In the genomic region with DNA sequence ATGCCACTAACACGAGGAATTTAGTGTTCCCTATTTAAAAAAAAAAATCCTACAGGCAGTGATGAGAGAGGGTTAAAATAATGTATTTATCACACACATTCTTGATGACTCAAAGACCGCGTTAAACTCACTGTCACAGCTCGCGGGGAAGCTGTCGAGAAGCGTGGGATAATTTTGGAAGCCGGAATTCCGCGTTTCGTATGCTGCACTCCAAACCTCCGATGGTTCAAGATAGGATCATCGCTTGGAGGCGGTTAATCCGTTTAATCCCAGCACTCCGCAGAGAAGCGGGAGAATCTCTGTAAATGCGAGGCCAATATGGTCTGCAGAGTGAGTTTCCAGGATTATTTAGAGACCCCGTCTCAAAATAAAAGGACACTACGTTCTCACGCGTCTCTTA, we compare ENCODE assay signal across 7 mouse cellular contexts. TPM values are rescaled to one million over a fixed set of nuclear protein-coding genes. Genes with fewer than 3 reads are reported as not detected.
A peak's percentile ranks its signal among the peaks of the same experiment; 100 is the strongest.
DNase-seq lines count a peak whose midpoint lies in the region; ATAC-seq lines count a peak whose summit lies in the region.

No protein-coding gene starts in this region.

- H3K27ac ChIP-seq in heart, embryonic 14.5 days (replicated peaks in 1 of 2; ENCODE audit: control insufficient read depth in 1 of 2, insufficient read depth in 1 of 2, low read depth in 2 of 2, low read length in 2 of 2) = peak overlapping the region; percentile 67 to 89
- H3K27ac ChIP-seq in midbrain, embryonic 16.5 days (ENCODE audit: low read length) = peak overlapping the region; percentile 92

- H3K27me3 ChIP-seq in heart, embryonic 14.5 days (ENCODE audit: control insufficient read depth, insufficient read depth, low read length) = no peaks in the 10 kb centered on the region
- no peaks in the 10 kb centered on the region; the same call in 1 of the 2 replicates for H3K27me3 ChIP-seq in midbrain, embryonic 16.5 days (ENCODE audit: control insufficient read depth, insufficient read depth, low read depth, low read length)

- under 1% methylated on average over 22 of the region's 22 CpGs for WGBS in heart, embryonic 14.5 days
- WGBS in midbrain, embryonic 16.5 days = 0% methylated on average over 22 of the region's 22 CpGs

- no peaks in the 10 kb centered on the region for H3K9me3 ChIP-seq in heart, embryonic 14.5 days (ENCODE audit: control insufficient read depth, low read length)
- no peaks in the 10 kb centered on the region for H3K9me3 ChIP-seq in midbrain, embryonic 16.5 days (replicated peaks; ENCODE audit: control insufficient read depth, low read length, poor library complexity, severe bottlenecking)

- H3K4me2 ChIP-seq in heart, embryonic 14.5 days (ENCODE audit: low read length) = peak overlapping the region; percentile 94
- peak overlapping the region; percentile 66 for H3K4me2 ChIP-seq in midbrain, embryonic 16.5 days (ENCODE audit: low read length)

- peak; percentile 20 for ATAC-seq in common myeloid progenitor, adult 5-6 weeks (replicated peaks; ENCODE audit: low read depth, poor library complexity, severe bottlenecking)
- 0 out of 2 replicates have a peak, but pooled peaks have one; percentile 5 for ATAC-seq in heart, embryonic 14.5 days (ENCODE audit: insufficient number of reproducible peaks, insufficient read depth, low FRiP score, low read depth)
- ATAC-seq in midbrain, embryonic 16.5 days = peak; percentile 33; the same call in 1 of the 2 replicates

- peaks cover 22% of the 10 kb centered on the region for H3K36me3 ChIP-seq in heart, embryonic 14.5 days (ENCODE audit: control insufficient read depth, insufficient read depth, low read length)
- H3K36me3 ChIP-seq in midbrain, embryonic 16.5 days (ENCODE audit: control insufficient read depth, insufficient read depth, low read length) = peaks cover 8% of the 10 kb centered on the region; the same call in 1 of the 2 replicates

- intact Hi-C loops in left cerebral cortex, postnatal 25 days (cut with DNase I) = loop anchor here (5.0 kb wide), 1 partner anchor 797 kb away; the partner anchor contains the start of gene Cep83

- H3K4me3 ChIP-seq in heart, embryonic 14.5 days (ENCODE audit: control insufficient read depth in 1 of 2, insufficient read depth in 1 of 2, low read depth in 1 of 2, low read length in 2 of 2) = peak overlapping the region; percentile 74 to 83
- H3K4me3 ChIP-seq in midbrain, embryonic 16.5 days (ENCODE audit: low read depth, low read length) = peak overlapping the region; percentile 98

- peaks cover 0 to 15% of the 10 kb centered on the region in 2 experiments; a peak in 3 of 4 replicates for H3K4me1 ChIP-seq in heart, embryonic 14.5 days (ENCODE audit: control insufficient read depth in 2 of 2, insufficient read depth in 2 of 2, low read length in 2 of 2)
- H3K4me1 ChIP-seq in midbrain, embryonic 16.5 days (ENCODE audit: control insufficient read depth, insufficient read depth, low read length) = peaks cover 15% of the 10 kb centered on the region

- H3K9ac ChIP-seq in heart, embryonic 14.5 days (ENCODE audit: low read length) = peak overlapping the region; percentile 94
- peak overlapping the region; percentile 92 for H3K9ac ChIP-seq in midbrain, embryonic 16.5 days (ENCODE audit: low read depth, low read length)

- peak; percentile 6 for DNase-seq in ovary, postnatal 14 days (ENCODE audit: low spot score)
- no peak for DNase-seq in ovary, postnatal 36 days (ENCODE audit: low spot score)
- peak; percentile 65 to 80 for DNase-seq in left cerebral cortex, postnatal 25 days (ENCODE audit: low spot score in 2 of 2)
- no peak for DNase-seq in testis, postnatal 10 days (ENCODE audit: low spot score)

RNA-seq across cellular contexts. Expression of gene Metap2, which starts 6.9 kb away (rescaled TPM):
- total RNA-seq in common myeloid progenitor, adult 5-6 weeks (2017) = 394 and 436 TPM in 2 replicates
- polyA plus RNA-seq in heart, embryonic 14.5 days (2014; fragmentation: Nextera tagmentation; extraction: Ambion mirVana) = 158 and 159 TPM in 2 replicates
- 100 to 1,000 TPM; 112 to 125 TPM for total RNA-seq in left cerebral cortex, postnatal 25 days (2021)
- polyA plus RNA-seq in midbrain, embryonic 16.5 days (2015; fragmentation: Nextera tagmentation; extraction: Ambion mirVana) = 147 and 156 TPM in 2 replicates

RNA-seq across cellular contexts. Expression of gene Usp44, which starts 58.6 kb away (rescaled TPM):
- total RNA-seq in common myeloid progenitor, adult 5-6 weeks (2017) = 0.87 and 1.3 TPM in 2 replicates
- polyA plus RNA-seq in heart, embryonic 14.5 days (2014; fragmentation: Nextera tagmentation; extraction: Ambion mirVana) = 0.15 and 0.18 TPM in 2 replicates
- not detected for total RNA-seq in left cerebral cortex, postnatal 25 days (2021)
- 0.14 and 0.30 TPM in 2 replicates for polyA plus RNA-seq in midbrain, embryonic 16.5 days (2015; fragmentation: Nextera tagmentation; extraction: Ambion mirVana)

Comparison
In these comparisons a context has a peak if more than half of its experiments do, and no peak if none do; other contexts are left out.
1. DNase-seq: peak in ovary, postnatal 14 days (single experiment) and left cerebral cortex, postnatal 25 days (2 of 2); none in ovary, postnatal 36 days (single experiment) and testis, postnatal 10 days (single experiment).
2. Peak in every context shown above with its lines, with median percentiles within 50 percentile points of each other: ATAC-seq.